Mouse (Mus musculus) telencephalon, adult 2 months (tissue): ENCODE measurements around the gene Slc27a5.
A peak's percentile ranks its signal among the peaks of the same experiment; 100 is the strongest.

Experiments
- DNase-seq: peaks from one replicate; pipeline ENCODE4 v3.0.0-alpha.2; 2011; ENCODE audit warnings: low read depth, low spot score

Slc27a5 gene

GRCm38 (mm10) chr7:13024805-13025204 lies 26.8 kb upstream of the Slc27a5 start:
- DNase-seq, result no peak

GRCm38 (mm10) chr7:13023928-13024731 lies 26.1 kb upstream of the Slc27a5 start:
- peak; percentile 90 for DNase-seq

GRCm38 (mm10) chr7:13022773-13023535 lies 25.0 kb upstream of the Slc27a5 start:
- DNase-seq, result no peak

- no peak for DNase-seq
Measured at GRCm38 (mm10) chr7:13015217-13015616, 17.2 kb upstream of the Slc27a5 start.

- no peak for DNase-seq
Measured at GRCm38 (mm10) chr7:13014275-13014839, 16.4 kb upstream of the Slc27a5 start.

- DNase-seq, result no peak
Measured at GRCm38 (mm10) chr7:13013671-13014070, 15.7 kb upstream of the Slc27a5 start.

- DNase-seq, result no peak
Measured at GRCm38 (mm10) chr7:13010005-13010908, 12.3 kb upstream of the Slc27a5 start, which contains the start of gene Zbtb45. Gene Zbtb45 (minus strand): TSS chr7:13010034.

GRCm38 (mm10) chr7:13009143-13010004 lies 11.4 kb upstream of the Slc27a5 start:
- peak; percentile 97 for DNase-seq

- DNase-seq, result no peak
Measured at GRCm38 (mm10) chr7:13007341-13008092, 9.5 kb upstream of the Slc27a5 start.

- no peak for DNase-seq
Measured at GRCm38 (mm10) chr7:13006531-13006930, 8.5 kb upstream of the Slc27a5 start.

- no peak for DNase-seq
Measured at GRCm38 (mm10) chr7:13006011-13006410, 8.0 kb upstream of the Slc27a5 start.

GRCm38 (mm10) chr7:13003380-13003779 lies 5.4 kb upstream of the Slc27a5 start:
- DNase-seq, result no peak

- no peak for DNase-seq
Measured at GRCm38 (mm10) chr7:13001584-13001983, 3.6 kb upstream of the Slc27a5 start.

- DNase-seq, result no peak
Measured at GRCm38 (mm10) chr7:12998851-12999250, 859 bp upstream of the Slc27a5 start, which contains the start of gene Trim28. Gene Trim28 (plus strand): TSS chr7:12999114.

GRCm38 (mm10) chr7:12997230-12997629 lies 762 bp downstream of the Slc27a5 start:
- no peak for DNase-seq

- no peak for DNase-seq
Measured at GRCm38 (mm10) chr7:12995862-12996261, 2.1 kb downstream of the Slc27a5 start.

- no peak for DNase-seq
Measured at GRCm38 (mm10) chr7:12993148-12993547, 4.8 kb downstream of the Slc27a5 start.

GRCm38 (mm10) chr7:12992222-12992621 lies 5.8 kb downstream of the Slc27a5 start:
- DNase-seq, result no peak

GRCm38 (mm10) chr7:12987409-12988189 lies 10.4 kb downstream of the Slc27a5 start:
- no peak for DNase-seq
